Mouse (Mus musculus) MEL (cell line): ENCODE measurements around the gene Il10. TPM values are rescaled to one million over a fixed set of nuclear protein-coding genes. Genes with fewer than 3 reads are reported as not detected.

Experiments
- DNase-seq: peaks from one replicate; pipeline ENCODE4 v3.0.0; 2011; ENCODE audit warnings: low read depth, low spot score
- H3K27ac ChIP-seq: 2 replicates; pipeline ENCODE4 v1.5.1; 2012; ENCODE audit warnings: low read depth, mild to moderate bottlenecking, control low read depth, low read length, moderate library complexity; ENCODE audit not compliant: control insufficient read depth
- H3K27me3 ChIP-seq, 2 experiments: fragments of 150-350 bp in 1 of 2; sonication (generic) in 1 of 2; 2 replicates each; pipeline ENCODE4 v1.6.1; 2012; ENCODE audit warnings: low read length in 2 of 2, mild to moderate bottlenecking in 2 of 2, improper control_type of control experiment in 1 of 2, moderate library complexity in 1 of 2; ENCODE audit not compliant: insufficient read depth in 2 of 2, control insufficient read depth in 1 of 2
- H3K36me3 ChIP-seq, 2 experiments: 2 replicates each; pipeline ENCODE4 v1.6.1; 2012 to 2014; ENCODE audit warnings: low read length in 2 of 2, improper control_type of control experiment in 1 of 2, inconsistent platforms in 1 of 2, mild to moderate bottlenecking in 1 of 2; ENCODE audit not compliant: insufficient read depth in 2 of 2, control insufficient read depth in 1 of 2
- H3K4me1 ChIP-seq, 2 experiments: fragments of 150-350 bp in 1 of 2; sonication (generic) in 1 of 2; 2 replicates each; pipeline ENCODE4 v1.6.1; 2012; ENCODE audit warnings: low read length in 2 of 2, improper control_type of control experiment in 1 of 2, mild to moderate bottlenecking in 1 of 2; ENCODE audit not compliant: insufficient read depth in 2 of 2, control insufficient read depth in 1 of 2
- H3K4me3 ChIP-seq, 2 experiments: fragments of 150-350 bp in 1 of 2; sonication (generic) in 1 of 2; 2 replicates each; pipeline ENCODE4 v1.5.1; 2012; ENCODE audit warnings: low read depth in 2 of 2, low read length in 2 of 2, mild to moderate bottlenecking in 2 of 2, moderate library complexity in 2 of 2, control low read depth in 1 of 2, improper control_type of control experiment in 1 of 2; ENCODE audit not compliant: control insufficient read depth in 1 of 2, insufficient read depth in 1 of 2
- H3K79me2 ChIP-seq: 2 replicates; pipeline ENCODE4 v1.6.1; 2012; ENCODE audit warnings: mild to moderate bottlenecking, low read length, moderate library complexity; ENCODE audit not compliant: control insufficient read depth, poor library complexity, insufficient read depth
- H3K9ac ChIP-seq: 2 replicates; pipeline ENCODE4 v1.6.1; 2012; ENCODE audit warnings: low read depth, mild to moderate bottlenecking, control low read depth, low read length, moderate library complexity; ENCODE audit not compliant: control insufficient read depth, poor library complexity, severe bottlenecking
- H3K9me3 ChIP-seq: fragments of 150-350 bp; sonication (generic); replicated peaks from 2 replicates; pipeline ENCODE4 v1.6.1; 2012; ENCODE audit warnings: mild to moderate bottlenecking, low read length, improper control_type of control experiment, moderate library complexity; ENCODE audit not compliant: insufficient read depth
- BHLHE40 ChIP-seq: IDR thresholded peaks from 2 replicates; pipeline ENCODE4 v1.6.1; 2012; ENCODE audit warnings: low read depth, mild to moderate bottlenecking, inconsistent platforms, low read length, improper control_type of control experiment, borderline replicate concordance
- CHD1 ChIP-seq: IDR thresholded peaks from 2 replicates; pipeline ENCODE4 v1.6.1; 2012; ENCODE audit warnings: low read depth, mild to moderate bottlenecking, inconsistent platforms, low read length, improper control_type of control experiment
- CHD2 ChIP-seq: IDR thresholded peaks from 2 replicates; pipeline ENCODE4 v1.6.1; 2011; ENCODE audit warnings: low read length, improper control_type of control experiment
- ETS1 ChIP-seq: IDR thresholded peaks from 2 replicates; pipeline ENCODE4 v1.6.1; 2012; ENCODE audit warnings: low read depth, mild to moderate bottlenecking, inconsistent platforms, low read length, improper control_type of control experiment, moderate library complexity
- GATA1 ChIP-seq: IDR thresholded peaks from 2 replicates; pipeline ENCODE4 v1.6.1; 2011; ENCODE audit warnings: low read depth, low read length, improper control_type of control experiment
- HCFC1 ChIP-seq: IDR thresholded peaks from 2 replicates; pipeline ENCODE4 v1.6.1; 2012; ENCODE audit warnings: low read depth, mild to moderate bottlenecking, inconsistent platforms, low read length, improper control_type of control experiment, moderate library complexity
- MAFK ChIP-seq: IDR thresholded peaks from 2 replicates; pipeline ENCODE4 v1.6.1; 2011; ENCODE audit warnings: low read depth, mild to moderate bottlenecking, low read length, improper control_type of control experiment, borderline replicate concordance
- MAX ChIP-seq: IDR thresholded peaks from 2 replicates; pipeline ENCODE4 v1.6.1; 2011; ENCODE audit warnings: low read length, improper control_type of control experiment
- POLR2A ChIP-seq, 2 experiments: IDR thresholded peaks; 2 replicates each; pipeline ENCODE4 v1.6.1; 2011 to 2012; ENCODE audit warnings: low read length in 2 of 2, mild to moderate bottlenecking in 2 of 2, control low read depth in 1 of 2, improper control_type of control experiment in 1 of 2, low read depth in 1 of 2, moderate library complexity in 1 of 2; ENCODE audit not compliant: control insufficient read depth in 1 of 2, insufficient read depth in 1 of 2, poor library complexity in 1 of 2
- SIN3A ChIP-seq: IDR thresholded peaks from 2 replicates; pipeline ENCODE4 v1.6.1; 2012; ENCODE audit warnings: low read length, improper control_type of control experiment, inconsistent platforms
- TBP ChIP-seq: IDR thresholded peaks from 2 replicates; pipeline ENCODE4 v1.8.0; 2011; ENCODE audit warnings: low read depth, low read length, improper control_type of control experiment
- TCF12 ChIP-seq: IDR thresholded peaks from 2 replicates; pipeline ENCODE4 v1.6.1; 2014; ENCODE audit warnings: low read depth, mild to moderate bottlenecking, inconsistent platforms, low read length, improper control_type of control experiment, moderate library complexity
- polyA plus RNA-seq, 2 experiments: library from polyadenylated mRNA; stranded (reverse) in 1 of 2; unstranded in 1 of 2; fragments of >175 nt in 1 of 2; fragments of >200 nt in 1 of 2; gene quantifications; 2 replicates each; pipeline versions ENCODE4 v1.2.1 to v1.2.4; 2012; ENCODE audit warnings: low replicate concordance in 2 of 2, low read depth in 1 of 2; ENCODE audit not compliant: insufficient read length in 2 of 2, insufficient read depth in 1 of 2, missing spikeins in 1 of 2
- total RNA-seq: library from RNA; depleted of rRNA; stranded (reverse); fragments of 300-350 nt; gene quantifications from 2 replicates; pipeline ENCODE4 v1.2.3, GENCODE M21; 2012

Il10 gene
- total and polyA plus RNA-seq, 3 experiments = not detected

GRCm38 (mm10) chr1:131058431-131058830 is 38.8 kb downstream of the Il10 start:
- H3K36me3 ChIP-seq = peaks cover 0 to 17% of the 10 kb centered on the region in 2 experiments; a peak in 2 of 4 replicates

GRCm38 (mm10) chr1:131059411-131059810 is 39.8 kb downstream of the Il10 start:
- peaks cover 13 to 28% of the 10 kb centered on the region in 2 experiments for H3K4me1 ChIP-seq

More at GRCm38 (mm10) chr1:131058431-131058830, 38.8 kb downstream of the Il10 start:
- peaks cover 13 to 19% of the 10 kb centered on the region in 2 experiments for H3K4me1 ChIP-seq
- no peak for TF ChIP-seq GATA1
- no peak for TF ChIP-seq MAFK
- no peak for TF ChIP-seq SIN3A
- no peak for TF ChIP-seq BHLHE40
- no peak for TF ChIP-seq ETS1
- no peak for TF ChIP-seq HCFC1
- no peak for TF ChIP-seq POLR2A (IDR thresholded peaks at IDR 0.05; ENCODE audit: control insufficient read depth in 1 of 2, insufficient read depth in 1 of 2, low read depth in 1 of 2, low read length in 2 of 2, poor library complexity in 1 of 2)
- TF ChIP-seq TCF12 = no peak
- TF ChIP-seq CHD1 = no peak
- TF ChIP-seq, all 39 proteins: peak for 0
- H3K27me3 ChIP-seq = no peaks in the 10 kb centered on the region
- no peak for DNase-seq
- H3K4me3 ChIP-seq = no peak overlapping the region
- no peaks in the 10 kb centered on the region for H3K9me3 ChIP-seq
- no peak overlapping the region for H3K27ac ChIP-seq
- peaks cover 13% of the 10 kb centered on the region for H3K79me2 ChIP-seq
- no peak overlapping the region for H3K9ac ChIP-seq

GRCm38 (mm10) chr1:131059841-131060240 is 40.2 kb downstream of the Il10 start:
- H3K79me2 ChIP-seq = peaks cover 14% of the 10 kb centered on the region
- H3K36me3 ChIP-seq = peaks cover 0 to 26% of the 10 kb centered on the region in 2 experiments; a peak in 2 of 4 replicates
- peaks cover 13 to 32% of the 10 kb centered on the region in 2 experiments for H3K4me1 ChIP-seq
- no peak overlapping the region for H3K4me3 ChIP-seq
- no peaks in the 10 kb centered on the region for H3K27me3 ChIP-seq
- DNase-seq = no peak
- no peak for TF ChIP-seq HCFC1
- H3K27ac ChIP-seq = no peak overlapping the region
- no peak overlapping the region for H3K9ac ChIP-seq
- H3K9me3 ChIP-seq = no peaks in the 10 kb centered on the region

More at GRCm38 (mm10) chr1:131059411-131059810, 39.8 kb downstream of the Il10 start:
- TF ChIP-seq TBP = no peak
- TF ChIP-seq CHD1 = no peak
- TF ChIP-seq MAX = no peak
- no peak for TF ChIP-seq CHD2
- TF ChIP-seq SIN3A = no peak
- TF ChIP-seq POLR2A (IDR thresholded peaks at IDR 0.05; ENCODE audit: control insufficient read depth in 1 of 2, insufficient read depth in 1 of 2, low read depth in 1 of 2, low read length in 2 of 2, poor library complexity in 1 of 2) = no peak
- TF ChIP-seq, all 39 proteins: peak for 0
- Histone ChIP-seq H3K27ac (no peak overlapping the region), H3K9ac (no peak overlapping the region), H3K36me3 (peaks cover 0 to 22% of the 10 kb centered on the region in 2 experiments; a peak in 2 of 4 replicates), H3K27me3 (no peaks in the 10 kb centered on the region), H3K4me3 (no peak overlapping the region), H3K9me3 (no peaks in the 10 kb centered on the region), H3K79me2 (peaks cover 14% of the 10 kb centered on the region)
- DNase-seq = no peak
